Mouse (Mus musculus): ENCODE measurements around the gene Lat2.

DNA sequence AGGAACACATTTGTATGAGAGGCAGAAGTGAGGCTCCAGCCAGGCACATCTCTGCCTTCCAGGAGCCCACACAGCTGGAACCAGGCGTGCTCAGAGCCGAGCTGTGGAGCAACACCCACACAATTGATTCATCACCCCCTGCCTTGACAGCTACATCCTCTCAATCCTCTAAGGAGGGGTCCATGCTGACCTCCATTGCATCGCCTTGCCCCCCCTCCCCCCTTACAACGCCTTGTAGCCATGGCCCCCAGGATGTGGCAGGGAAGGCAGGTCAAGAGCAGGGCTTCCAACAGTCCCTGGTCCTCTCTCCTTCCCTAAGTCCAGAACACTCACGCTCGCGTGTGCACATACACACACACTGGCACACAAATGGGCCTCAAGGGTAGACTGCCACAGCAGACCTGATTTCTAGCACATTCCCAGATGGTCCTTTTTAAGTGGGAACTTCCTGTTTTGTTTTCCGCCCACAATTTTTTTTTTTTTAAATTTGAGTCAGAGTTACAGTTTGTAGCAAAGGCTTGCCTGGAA is 45.8 kb downstream of the Lat2 start:
- TF ChIP-seq CTCF (IDR thresholded peaks at IDR 0.05; ENCODE audit: low read depth, low read length), result no peak
- TF ChIP-seq POLR2A (IDR thresholded peaks at IDR 0.05; ENCODE audit: extremely low read depth, insufficient read depth, low read length), result no peak
